Mouse (Mus musculus): ENCODE results near the gene Rufy2. TPM values are rescaled to one million over a fixed set of nuclear protein-coding genes. Genes with fewer than 3 reads are reported as not detected.

The Rufy2 gene
- polyA plus RNA-seq, 1 experiment from 2014 or later, result 27.1 TPM

DNA sequence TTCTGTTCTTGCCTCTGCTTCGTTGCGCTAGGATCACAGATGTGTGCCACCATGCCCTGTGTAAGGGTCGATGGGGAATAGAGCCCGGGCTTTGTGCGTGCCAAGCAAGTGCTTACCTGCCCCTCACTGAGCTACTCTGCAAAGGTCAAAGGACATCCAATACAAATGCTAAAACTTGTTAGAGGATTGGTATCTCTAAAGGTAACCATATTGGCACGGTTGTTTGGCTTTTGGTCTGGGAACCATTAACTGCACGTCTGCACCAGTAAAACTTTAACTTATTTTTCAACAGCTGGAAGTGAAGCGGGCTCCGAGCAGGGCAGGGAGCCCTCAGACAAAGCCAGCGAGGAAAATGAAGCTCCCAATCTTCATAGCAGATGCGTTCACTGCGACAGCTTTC, 81.2 kb downstream of the Rufy2 start:
- Histone ChIP-seq H3K27me3 (ENCODE audit: control insufficient read depth, insufficient read depth, low read length) (no peaks in the 10 kb centered on the region), H3K4me3 (ENCODE audit: low read depth, low read length) (no peak overlapping the region), H3K36me3 (ENCODE audit: control insufficient read depth, insufficient read depth, low read length) (no peaks in the 10 kb centered on the region), H3K9me3 (ENCODE audit: control insufficient read depth, low read length) (no peaks in the 10 kb centered on the region), H3K27ac (ENCODE audit: low read depth, low read length) (no peak overlapping the region), H3K4me2 (ENCODE audit: low read depth, low read length, severe bottlenecking) (no peak overlapping the region), H3K4me1 (replicated peaks; ENCODE audit: control insufficient read depth, insufficient read depth, low read length) (no peaks in the 10 kb centered on the region), H3K9ac (ENCODE audit: low read length) (no peak overlapping the region)
- no peak for ATAC-seq (replicated peaks; ENCODE audit: low FRiP score)
- no peak for DNase-seq (ENCODE audit: low spot score)
- WGBS, result 78% methylated on average over 12 of the region's 12 CpGs

DNA sequence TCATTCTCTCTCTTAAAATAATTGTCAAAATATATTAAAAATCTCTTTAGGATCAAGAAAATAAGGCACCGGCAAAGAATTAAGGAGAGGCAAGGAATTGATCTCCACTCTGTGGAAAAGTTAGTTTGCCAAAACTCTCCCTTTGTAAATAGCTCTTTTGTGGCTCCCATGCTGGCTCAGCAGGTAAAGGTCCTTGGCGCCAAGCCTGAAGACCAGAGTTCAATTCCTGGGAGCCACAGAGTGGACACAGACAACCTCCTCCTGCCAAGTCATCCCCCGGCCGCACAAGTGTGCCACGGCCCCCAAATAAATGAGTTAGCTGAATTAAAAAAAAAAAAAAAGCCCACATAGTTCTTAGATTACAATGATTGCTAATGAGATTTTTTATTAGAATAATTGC, 82.7 kb downstream of the Rufy2 start:
- H3K27ac ChIP-seq (ENCODE audit: low read depth, low read length), result no peak overlapping the region
- ATAC-seq (replicated peaks; ENCODE audit: low FRiP score) (no peak), DNase-seq (ENCODE audit: low spot score) (no peak)
- H3K4me1 ChIP-seq (replicated peaks; ENCODE audit: control insufficient read depth, insufficient read depth, low read length), result no peaks in the 10 kb centered on the region
- no peak overlapping the region for H3K4me2 ChIP-seq (ENCODE audit: low read depth, low read length, severe bottlenecking)
- H3K4me3 ChIP-seq (ENCODE audit: low read depth, low read length), result no peak overlapping the region
- no peak overlapping the region for H3K9ac ChIP-seq (ENCODE audit: low read length)
- no peaks in the 10 kb centered on the region for H3K36me3 ChIP-seq (ENCODE audit: control insufficient read depth, insufficient read depth, low read length)
- 95% methylated on average over 5 of the region's 5 CpGs for WGBS
- H3K9me3 ChIP-seq (ENCODE audit: control insufficient read depth, low read length), result no peaks in the 10 kb centered on the region
- H3K27me3 ChIP-seq (ENCODE audit: control insufficient read depth, insufficient read depth, low read length), result no peaks in the 10 kb centered on the region

DNA sequence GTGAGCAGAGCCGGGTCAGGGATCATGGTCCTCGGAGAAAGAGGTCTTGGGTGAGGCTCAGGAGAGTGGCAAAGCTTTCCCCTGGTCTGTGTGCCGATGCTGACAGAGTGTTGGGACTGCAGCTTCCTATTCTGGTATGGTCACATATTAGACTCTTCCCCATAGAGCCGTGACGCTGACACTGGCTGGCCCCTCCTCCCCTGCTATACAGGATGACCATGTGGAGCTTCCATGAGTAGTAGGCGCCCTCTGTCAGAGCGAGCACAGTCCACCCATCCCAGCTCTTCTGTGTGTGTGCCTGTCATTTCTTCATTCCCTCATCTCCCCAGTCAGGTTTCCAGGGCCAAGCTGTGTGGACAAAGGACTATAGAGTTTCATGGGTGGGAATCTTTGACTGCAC, 83.3 kb downstream of the Rufy2 start:
- WGBS, result 82% methylated on average over 7 of the region's 7 CpGs
- Histone ChIP-seq H3K27ac (ENCODE audit: low read depth, low read length) (no peak overlapping the region), H3K36me3 (ENCODE audit: control insufficient read depth, insufficient read depth, low read length) (no peaks in the 10 kb centered on the region), H3K9ac (ENCODE audit: low read length) (no peak overlapping the region), H3K4me2 (ENCODE audit: low read depth, low read length, severe bottlenecking) (no peak overlapping the region), H3K9me3 (ENCODE audit: control insufficient read depth, low read length) (no peaks in the 10 kb centered on the region), H3K4me1 (replicated peaks; ENCODE audit: control insufficient read depth, insufficient read depth, low read length) (no peaks in the 10 kb centered on the region), H3K27me3 (ENCODE audit: control insufficient read depth, insufficient read depth, low read length) (no peaks in the 10 kb centered on the region), H3K4me3 (ENCODE audit: low read depth, low read length) (no peak overlapping the region)
- no peak for DNase-seq (ENCODE audit: low spot score)
- no peak for ATAC-seq (replicated peaks; ENCODE audit: low FRiP score)

DNA sequence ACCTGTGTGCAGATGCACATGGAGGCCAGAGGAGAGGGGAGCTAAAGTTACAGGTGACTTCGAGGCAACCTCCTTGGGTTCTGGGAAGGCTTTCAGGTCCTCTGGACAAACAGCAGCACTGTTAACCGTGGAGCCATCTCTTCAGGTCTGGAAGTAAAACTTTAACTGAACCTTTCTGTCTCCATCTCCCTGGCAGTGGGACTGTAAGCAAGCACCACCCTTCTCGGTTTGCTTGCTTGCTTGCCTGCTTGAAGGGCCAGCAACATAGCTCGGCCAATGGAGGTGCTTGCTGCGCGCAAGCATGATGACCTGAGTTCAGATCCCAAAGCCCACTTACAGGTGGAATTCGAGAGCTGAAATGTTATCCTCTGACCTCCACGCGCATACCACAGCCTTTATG, 84.5 kb downstream of the Rufy2 start:
- WGBS, result 89% methylated on average over 9 of the region's 9 CpGs
- no peaks in the 10 kb centered on the region for H3K9me3 ChIP-seq (ENCODE audit: control insufficient read depth, low read length)
- H3K27me3 ChIP-seq (ENCODE audit: control insufficient read depth, insufficient read depth, low read length), result no peaks in the 10 kb centered on the region
- H3K4me3 ChIP-seq (ENCODE audit: low read depth, low read length), result no peak overlapping the region
- ATAC-seq (replicated peaks; ENCODE audit: low FRiP score), result no peak
- no peak overlapping the region for H3K27ac ChIP-seq (ENCODE audit: low read depth, low read length)
- H3K4me2 ChIP-seq (ENCODE audit: low read depth, low read length, severe bottlenecking), result no peak overlapping the region
- DNase-seq (ENCODE audit: low spot score), result no peak
- no peak overlapping the region for H3K9ac ChIP-seq (ENCODE audit: low read length)
- no peaks in the 10 kb centered on the region for H3K4me1 ChIP-seq (replicated peaks; ENCODE audit: control insufficient read depth, insufficient read depth, low read length)
- H3K36me3 ChIP-seq (ENCODE audit: control insufficient read depth, insufficient read depth, low read length), result no peaks in the 10 kb centered on the region

DNA sequence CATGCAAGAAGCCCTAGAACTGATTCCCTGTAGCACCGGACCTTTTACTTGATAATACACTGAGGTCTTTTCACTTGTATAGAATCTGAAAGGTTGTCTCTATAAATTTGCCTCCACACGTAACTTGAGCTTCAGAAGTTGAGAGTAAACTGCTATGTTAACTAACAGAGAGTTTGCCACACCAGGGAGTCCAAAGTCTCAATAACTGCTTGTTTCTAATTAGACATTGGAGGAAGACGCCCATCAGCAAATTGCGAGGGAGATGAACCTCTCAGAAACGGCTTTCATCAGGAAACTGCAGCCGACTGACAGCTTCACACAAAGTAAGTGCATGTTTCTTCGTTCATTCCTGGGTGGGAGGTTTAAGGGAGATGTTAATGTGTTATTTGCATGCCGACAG, 85.5 kb downstream of the Rufy2 start:
- H3K9ac ChIP-seq (ENCODE audit: low read length), result no peak overlapping the region
- H3K9me3 ChIP-seq (ENCODE audit: control insufficient read depth, low read length), result no peaks in the 10 kb centered on the region
- no peak for ATAC-seq (replicated peaks; ENCODE audit: low FRiP score)
- H3K27me3 ChIP-seq (ENCODE audit: control insufficient read depth, insufficient read depth, low read length), result no peaks in the 10 kb centered on the region
- no peaks in the 10 kb centered on the region for H3K36me3 ChIP-seq (ENCODE audit: control insufficient read depth, insufficient read depth, low read length)
- no peak overlapping the region for H3K27ac ChIP-seq (ENCODE audit: low read depth, low read length)
- no peak overlapping the region for H3K4me3 ChIP-seq (ENCODE audit: low read depth, low read length)
- no peaks in the 10 kb centered on the region for H3K4me1 ChIP-seq (replicated peaks; ENCODE audit: control insufficient read depth, insufficient read depth, low read length)
- H3K4me2 ChIP-seq (ENCODE audit: low read depth, low read length, severe bottlenecking), result no peak overlapping the region
- WGBS, result 56% methylated on average over 8 of the region's 8 CpGs
- DNase-seq (ENCODE audit: low spot score), result no peak

DNA sequence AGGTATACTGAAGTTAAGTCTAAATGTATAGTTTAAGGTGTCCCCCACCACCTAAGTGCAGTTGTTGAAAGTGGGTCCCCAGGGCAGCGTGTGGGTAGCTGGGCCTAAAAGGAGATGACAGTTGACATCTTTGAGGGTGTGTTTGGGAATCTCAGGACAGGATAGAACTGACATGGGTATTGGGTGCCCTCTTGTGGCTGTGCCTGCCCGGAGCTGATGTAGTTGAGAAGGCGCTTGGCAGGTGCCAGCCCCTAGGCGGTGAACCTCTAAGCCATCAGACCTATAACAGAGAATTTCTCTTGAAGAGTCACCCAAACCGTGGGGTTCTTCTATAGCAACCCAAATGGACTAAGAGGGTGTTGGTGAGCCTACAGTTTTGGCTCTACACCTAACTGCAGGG, 86.0 kb downstream of the Rufy2 start:
- no peaks in the 10 kb centered on the region for H3K36me3 ChIP-seq (ENCODE audit: control insufficient read depth, insufficient read depth, low read length)
- H3K27me3 ChIP-seq (ENCODE audit: control insufficient read depth, insufficient read depth, low read length), result no peaks in the 10 kb centered on the region
- H3K9me3 ChIP-seq (ENCODE audit: control insufficient read depth, low read length), result no peaks in the 10 kb centered on the region
- WGBS, result 1% methylated on average over 5 of the region's 5 CpGs
- no peak overlapping the region for H3K9ac ChIP-seq (ENCODE audit: low read length)
- H3K4me1 ChIP-seq (replicated peaks; ENCODE audit: control insufficient read depth, insufficient read depth, low read length), result no peaks in the 10 kb centered on the region
- no peak overlapping the region for H3K27ac ChIP-seq (ENCODE audit: low read depth, low read length)
- DNase-seq (ENCODE audit: low spot score), result peak; percentile 87
- H3K4me3 ChIP-seq (ENCODE audit: low read depth, low read length), result no peak overlapping the region
- ATAC-seq (replicated peaks; ENCODE audit: low FRiP score), result peak; percentile 79
- no peak overlapping the region for H3K4me2 ChIP-seq (ENCODE audit: low read depth, low read length, severe bottlenecking)

Other genes with a start within 250 kb of the Rufy2 start
- 179 and 186 TPM in 2 replicates for gene Ccar1, start 187.9 kb upstream of the Rufy2 start, polyA plus RNA-seq (2014; fragmentation: Nextera tagmentation; extraction: Ambion mirVana)
- 37.8 and 39.7 TPM in 2 replicates for gene Tet1, start 71.2 kb upstream of the Rufy2 start, polyA plus RNA-seq (2014; fragmentation: Nextera tagmentation; extraction: Ambion mirVana)
- 12.6 TPM in 2 replicates for gene Slc25a16, start 59.6 kb upstream of the Rufy2 start, polyA plus RNA-seq (2014; fragmentation: Nextera tagmentation; extraction: Ambion mirVana)
- gene Dna2, start 33.2 kb upstream of the Rufy2 start, polyA plus RNA-seq (2014; fragmentation: Nextera tagmentation; extraction: Ambion mirVana), result 31.6 and 33.1 TPM in 2 replicates
- 161 and 170 TPM in 2 replicates for gene Hnrnph3, start 44.0 kb downstream of the Rufy2 start, polyA plus RNA-seq (2014; fragmentation: Nextera tagmentation; extraction: Ambion mirVana)
- 0.88 and 0.89 TPM in 2 replicates for gene Pbld2, start 44.1 kb downstream of the Rufy2 start, polyA plus RNA-seq (2014; fragmentation: Nextera tagmentation; extraction: Ambion mirVana)
- 1.6 and 1.8 TPM in 2 replicates for gene Pbld1, start 79.9 kb downstream of the Rufy2 start, polyA plus RNA-seq (2014; fragmentation: Nextera tagmentation; extraction: Ambion mirVana)
- 1.1 TPM in 2 replicates for gene Atoh7, start 119.4 kb downstream of the Rufy2 start, polyA plus RNA-seq (2014; fragmentation: Nextera tagmentation; extraction: Ambion mirVana)
- gene Mypn, start 223.7 kb downstream of the Rufy2 start, polyA plus RNA-seq (2014; fragmentation: Nextera tagmentation; extraction: Ambion mirVana), result not detected in 2 replicates

Data from forebrain, embryonic 11.5 days (tissue).